Mouse (Mus musculus): ENCODE results near the gene Ccdc57. TPM values are rescaled to one million over a fixed set of nuclear protein-coding genes. Genes with fewer than 3 reads are reported as not detected.

Ccdc57 gene
- polyA plus RNA-seq, 2 experiments, result 1.3 to 1.4 TPM

- ATAC-seq (ENCODE audit: insufficient read depth), result no peak
- 74% methylated on average over 6 of the region's 6 CpGs for WGBS (ENCODE audit: insufficient replicate concordance)
- Histone ChIP-seq H3K36me3 (replicated peaks; ENCODE audit: control insufficient read depth, insufficient read depth, low read depth) (no peaks in the 10 kb centered on the region), H3K4me3 (ENCODE audit: insufficient read depth in 1 of 2, low read depth in 2 of 2, low read length in 2 of 2) (no peak overlapping the region), H3K9me3 (ENCODE audit: control insufficient read depth, low read length) (no peaks in the 10 kb centered on the region), H3K9ac (replicated peaks) (no peak overlapping the region), H3K4me2 (ENCODE audit: low read depth) (no peak overlapping the region), H3K4me1 (replicated peaks; ENCODE audit: control insufficient read depth in 2 of 2, insufficient read depth in 2 of 2, low read length in 1 of 2) (peaks cover 8 to 18% of the 10 kb centered on the region in 2 experiments; a peak in 3 of 4 replicates), H3K27me3 (ENCODE audit: control insufficient read depth, insufficient read depth, low read length) (no peaks in the 10 kb centered on the region), H3K27ac (no peak overlapping the region)
- DNase-seq (ENCODE audit: low read depth in 3 of 3, low spot score in 3 of 3), result no peak
- TF ChIP-seq CTCF (IDR thresholded peaks at IDR 0.05; ENCODE audit: low read depth) (no peak), EP300 (IDR thresholded peaks at IDR 0.05; ENCODE audit: low read depth) (no peak)
Observed at GRCm38 (mm10) chr11:120940959-120941358, 8.3 kb upstream of the Ccdc57 start.

DNA sequence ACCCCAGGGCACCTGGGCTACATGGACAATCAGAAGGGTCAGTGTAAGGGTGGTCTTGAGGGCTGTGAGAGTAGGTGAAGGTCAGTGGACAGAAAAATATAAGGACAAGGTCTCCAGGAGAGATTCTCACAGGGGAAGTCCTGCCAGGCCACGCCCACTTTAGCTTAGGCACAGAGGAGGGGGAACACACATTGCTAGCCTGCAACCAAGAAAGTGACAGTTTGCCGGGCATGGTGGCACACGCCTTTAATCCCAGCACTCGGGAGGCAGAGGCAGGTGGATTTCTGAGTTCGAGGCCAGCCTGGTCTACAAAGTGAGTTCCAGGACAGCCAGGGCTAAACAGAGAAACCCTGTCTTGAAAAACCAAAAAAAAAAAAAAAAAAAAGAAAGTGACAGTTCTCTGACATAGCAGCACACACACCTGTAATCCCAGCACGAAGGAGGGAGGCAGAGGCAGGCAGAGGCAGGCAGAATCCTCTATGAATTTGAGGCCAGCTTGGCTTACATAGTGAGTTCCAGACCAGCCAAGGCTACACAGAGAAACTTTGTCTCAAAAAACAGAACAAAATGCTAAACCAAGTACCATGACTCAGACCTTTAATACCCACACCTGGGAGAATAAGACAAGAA is 7.2 kb upstream of the Ccdc57 start:
- TF ChIP-seq EP300 (IDR thresholded peaks at IDR 0.05; ENCODE audit: low read depth) (no peak), CTCF (IDR thresholded peaks at IDR 0.05; ENCODE audit: low read depth) (no peak)
- WGBS (ENCODE audit: insufficient replicate concordance), result 20% methylated on average over 6 of the region's 6 CpGs
- ATAC-seq (ENCODE audit: insufficient read depth) (no peak), DNase-seq (ENCODE audit: low read depth in 3 of 3, low spot score in 3 of 3) (no peak)
- H3K36me3 ChIP-seq (replicated peaks; ENCODE audit: control insufficient read depth, insufficient read depth, low read depth), result no peaks in the 10 kb centered on the region
- H3K4me2 ChIP-seq (ENCODE audit: low read depth), result no peak overlapping the region
- H3K9me3 ChIP-seq (ENCODE audit: control insufficient read depth, low read length), result no peaks in the 10 kb centered on the region
- peaks cover 8 to 18% of the 10 kb centered on the region in 2 experiments; a peak in 3 of 4 replicates for H3K4me1 ChIP-seq (replicated peaks; ENCODE audit: control insufficient read depth in 2 of 2, insufficient read depth in 2 of 2, low read length in 1 of 2)
- H3K9ac ChIP-seq (replicated peaks), result no peak overlapping the region
- no peak overlapping the region for H3K27ac ChIP-seq
- no peaks in the 10 kb centered on the region for H3K27me3 ChIP-seq (ENCODE audit: control insufficient read depth, insufficient read depth, low read length)
- H3K4me3 ChIP-seq (ENCODE audit: insufficient read depth in 1 of 2, low read depth in 2 of 2, low read length in 2 of 2), result no peak overlapping the region

GRCm38 (mm10) chr11:120938795-120939194 is 6.1 kb upstream of the Ccdc57 start:
- DNase-seq (ENCODE audit: low read depth in 3 of 3, low spot score in 3 of 3) (no peak), ATAC-seq (ENCODE audit: insufficient read depth) (peak; percentile 75)
- 4% methylated on average over 4 of the region's 4 CpGs for WGBS (ENCODE audit: insufficient replicate concordance)
- H3K9me3 ChIP-seq (ENCODE audit: control insufficient read depth, low read length), result no peaks in the 10 kb centered on the region
- TF ChIP-seq EP300 (IDR thresholded peaks at IDR 0.05; ENCODE audit: low read depth), result no peak
- no peak for TF ChIP-seq CTCF (IDR thresholded peaks at IDR 0.05; ENCODE audit: low read depth)
- peaks cover 8 to 18% of the 10 kb centered on the region in 2 experiments; a peak in 3 of 4 replicates for H3K4me1 ChIP-seq (replicated peaks; ENCODE audit: control insufficient read depth in 2 of 2, insufficient read depth in 2 of 2, low read length in 1 of 2)
- H3K4me3 ChIP-seq (ENCODE audit: insufficient read depth in 1 of 2, low read depth in 2 of 2, low read length in 2 of 2), result no peak overlapping the region
- H3K27ac ChIP-seq, result peak overlapping the region; percentile 29
- H3K27me3 ChIP-seq (ENCODE audit: control insufficient read depth, insufficient read depth, low read length), result no peaks in the 10 kb centered on the region
- H3K36me3 ChIP-seq (replicated peaks; ENCODE audit: control insufficient read depth, insufficient read depth, low read depth), result no peaks in the 10 kb centered on the region
- peak overlapping the region; percentile 33 for H3K4me2 ChIP-seq (ENCODE audit: low read depth)
- H3K9ac ChIP-seq (replicated peaks), result 0 out of 2 replicates have a peak overlapping the region, but pooled peaks have one; percentile 11

DNA sequence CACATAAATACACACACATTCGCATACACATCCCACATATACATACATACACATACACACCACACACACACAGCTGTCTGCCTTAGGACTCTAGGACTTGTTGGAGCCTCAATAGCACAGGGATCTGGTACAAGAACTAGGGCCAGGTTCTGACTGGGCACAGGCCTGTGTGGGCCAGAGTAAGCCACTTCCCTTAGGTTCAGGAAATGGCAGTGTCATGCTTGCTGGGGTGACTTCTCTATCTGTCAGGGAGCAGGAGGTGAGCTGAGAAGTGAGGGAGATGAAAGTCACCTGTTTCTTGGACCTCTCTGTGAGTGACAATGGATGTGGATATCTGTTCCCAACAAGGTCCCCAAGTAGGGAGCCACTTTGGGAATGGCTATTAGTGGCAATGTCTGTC is 5.3 kb upstream of the Ccdc57 start:
- WGBS (ENCODE audit: insufficient replicate concordance), result 85% methylated on average over 1 of the region's 1 CpGs
- no peaks in the 10 kb centered on the region for H3K9me3 ChIP-seq (ENCODE audit: control insufficient read depth, low read length)
- H3K4me1 ChIP-seq (replicated peaks; ENCODE audit: control insufficient read depth in 2 of 2, insufficient read depth in 2 of 2, low read length in 1 of 2), result peaks cover 8 to 18% of the 10 kb centered on the region in 2 experiments; a peak in 3 of 4 replicates
- peak overlapping the region; percentile 22; the same call in 1 of the 2 replicates for H3K4me2 ChIP-seq (ENCODE audit: low read depth)
- TF ChIP-seq CTCF (IDR thresholded peaks at IDR 0.05; ENCODE audit: low read depth) (no peak), EP300 (IDR thresholded peaks at IDR 0.05; ENCODE audit: low read depth) (no peak)
- no peak for DNase-seq (ENCODE audit: low read depth in 3 of 3, low spot score in 3 of 3)
- peak overlapping the region; percentile 51 for H3K27ac ChIP-seq
- peak overlapping the region; percentile 13; the same call in 1 of the 2 replicates for H3K9ac ChIP-seq (replicated peaks)
- no peaks in the 10 kb centered on the region for H3K27me3 ChIP-seq (ENCODE audit: control insufficient read depth, insufficient read depth, low read length)
- no peak overlapping the region for H3K4me3 ChIP-seq (ENCODE audit: insufficient read depth in 1 of 2, low read depth in 2 of 2, low read length in 2 of 2)
- ATAC-seq (ENCODE audit: insufficient read depth), result peak; percentile 78
- no peaks in the 10 kb centered on the region for H3K36me3 ChIP-seq (replicated peaks; ENCODE audit: control insufficient read depth, insufficient read depth, low read depth)

DNA sequence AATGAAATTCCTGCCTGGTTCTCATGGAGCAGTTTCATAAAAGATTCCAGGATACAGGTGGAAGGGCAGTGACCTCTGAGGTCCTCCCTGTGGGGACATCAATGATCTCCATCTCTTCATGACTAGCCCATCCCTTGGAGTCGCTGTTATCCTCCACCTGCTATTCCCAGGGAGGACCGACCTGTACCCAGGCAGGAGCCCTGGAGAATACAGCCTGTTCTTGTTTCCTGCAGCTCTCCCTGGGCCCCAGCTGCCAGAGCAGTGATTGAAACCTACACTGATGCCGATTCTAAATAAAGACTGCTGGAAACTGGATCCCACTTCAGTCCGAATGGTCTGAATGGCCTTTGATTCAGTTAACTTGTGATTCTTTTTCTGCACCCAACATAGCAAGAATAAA is 1.2 kb downstream of the Ccdc57 start:
- TF ChIP-seq CTCF (IDR thresholded peaks at IDR 0.05; ENCODE audit: low read depth) (no peak), EP300 (IDR thresholded peaks at IDR 0.05; ENCODE audit: low read depth) (no peak)
- H3K36me3 ChIP-seq (replicated peaks; ENCODE audit: control insufficient read depth, insufficient read depth, low read depth), result no peaks in the 10 kb centered on the region
- no peak overlapping the region for H3K27ac ChIP-seq
- H3K9me3 ChIP-seq (ENCODE audit: control insufficient read depth, low read length), result no peaks in the 10 kb centered on the region; the same call in 1 of the 2 replicates
- peaks cover 10 to 13% of the 10 kb centered on the region in 2 experiments for H3K4me1 ChIP-seq (replicated peaks; ENCODE audit: control insufficient read depth in 2 of 2, insufficient read depth in 2 of 2, low read length in 1 of 2)
- peak overlapping the region; percentile 80 for H3K4me2 ChIP-seq (ENCODE audit: low read depth)
- no peak overlapping the region for H3K9ac ChIP-seq (replicated peaks)
- DNase-seq (ENCODE audit: low read depth in 3 of 3, low spot score in 3 of 3) (no peak), ATAC-seq (ENCODE audit: insufficient read depth) (no peak)
- WGBS (ENCODE audit: insufficient replicate concordance), result 86% methylated on average over 4 of the region's 4 CpGs
- H3K4me3 ChIP-seq (ENCODE audit: insufficient read depth in 1 of 2, low read depth in 2 of 2, low read length in 2 of 2), result no peak overlapping the region
- no peaks in the 10 kb centered on the region for H3K27me3 ChIP-seq (ENCODE audit: control insufficient read depth, insufficient read depth, low read length)
